Mouse (Mus musculus): ENCODE measurements around the gene Gm17783. TPM values are rescaled to one million over a fixed set of nuclear protein-coding genes. Genes with fewer than 3 reads are reported as not detected.

Gene Gm17783
- polyA plus RNA-seq (2015; fragmentation: Nextera tagmentation; extraction: Ambion mirVana): not detected in 2 replicates

DNA sequence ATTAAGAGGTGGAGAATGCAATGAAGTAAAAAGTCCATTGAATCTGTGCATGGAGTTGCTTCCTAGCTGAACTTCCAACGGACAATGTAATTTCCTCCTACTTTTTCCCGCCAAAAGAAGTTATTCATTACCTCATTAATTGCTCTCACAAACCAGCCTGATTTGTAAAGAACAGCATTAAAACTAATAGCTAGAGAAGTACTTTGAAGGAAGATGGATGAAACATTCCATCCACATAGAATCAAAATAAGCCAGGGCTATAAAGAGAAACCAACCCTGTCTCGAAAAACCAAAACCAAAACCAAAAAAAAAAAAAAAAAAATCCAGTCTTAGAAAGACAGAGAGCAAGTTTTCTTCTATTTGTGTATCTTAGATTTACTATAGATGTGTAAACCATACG is at the start of gene Gm17783:
Gm17783 (minus strand) TSS at position 101 of the 400 bp plus-strand sequence.

GRCm38 (mm10) chr16:45535009-45535408 is 3.2 kb upstream of the Gm17783 start, which contains the start of gene Slc9c1:
Gene Slc9c1, plus strand, starts transcription at chr16:45535309.

GRCm38 (mm10) chr16:45492927-45493326 is 38.9 kb downstream of the Gm17783 start, which contains the start of gene Gm609:
Gene Gm609, minus strand, starts transcription at chr16:45492969.

Other genes with a start within 250 kb of the Gm17783 start
- 26.1 and 33.1 TPM in 2 replicates for gene Cd200, start 123.0 kb downstream of the Gm17783 start, polyA plus RNA-seq (2015; fragmentation: Nextera tagmentation; extraction: Ambion mirVana)
- not detected in 2 replicates for gene Gm609, start 39.1 kb downstream of the Gm17783 start, polyA plus RNA-seq (2015; fragmentation: Nextera tagmentation; extraction: Ambion mirVana)
- gene Slc9c1, start 3.3 kb upstream of the Gm17783 start, polyA plus RNA-seq (2015; fragmentation: Nextera tagmentation; extraction: Ambion mirVana): not detected in 2 replicates
- 0.88 and 1.8 TPM in 2 replicates for gene Gcsam, start 78.3 kb upstream of the Gm17783 start, polyA plus RNA-seq (2015; fragmentation: Nextera tagmentation; extraction: Ambion mirVana)
- 0.17 TPM in 1 of 2 replicates, not detected in the other for gene BC016579, start 122.0 kb upstream of the Gm17783 start, polyA plus RNA-seq (2015; fragmentation: Nextera tagmentation; extraction: Ambion mirVana)
- gene Tmprss7, start 161.6 kb upstream of the Gm17783 start, polyA plus RNA-seq (2015; fragmentation: Nextera tagmentation; extraction: Ambion mirVana): not detected in 2 replicates
- gene Tagln3, start 192.6 kb upstream of the Gm17783 start, polyA plus RNA-seq (2015; fragmentation: Nextera tagmentation; extraction: Ambion mirVana): 0.15 and 0.28 TPM in 2 replicates
- 20.9 and 22.2 TPM in 2 replicates for gene Abhd10, start 210.9 kb upstream of the Gm17783 start, polyA plus RNA-seq (2015; fragmentation: Nextera tagmentation; extraction: Ambion mirVana)

Measured in skeletal muscle tissue, postnatal 0 days (tissue).